Mouse (Mus musculus): ENCODE data around the gene Zfp973. TPM values are rescaled to one million over a fixed set of nuclear protein-coding genes. Genes with fewer than 3 reads are reported as not detected.
"Not testable (repeated sequence)": the region's sequence is repeated elsewhere in the genome, so short reads cannot be mapped to it uniquely, and the experiment has no call there.

Zfp973 gene
- total RNA-seq (2021), result 10 to 100 TPM; 10.4 to 10.9 TPM
- long read RNA-seq, experiment 1, partial matches to known transcripts, result 0 of 3 reads
- long read RNA-seq, experiment 1, other reads (novel, unspliced or antisense), result 3 of 3 reads
- long read RNA-seq, experiment 2, partial matches to known transcripts, result 0 of 7 reads
- long read RNA-seq, experiment 2, other reads (novel, unspliced or antisense), result 4 of 7 reads

DNA sequence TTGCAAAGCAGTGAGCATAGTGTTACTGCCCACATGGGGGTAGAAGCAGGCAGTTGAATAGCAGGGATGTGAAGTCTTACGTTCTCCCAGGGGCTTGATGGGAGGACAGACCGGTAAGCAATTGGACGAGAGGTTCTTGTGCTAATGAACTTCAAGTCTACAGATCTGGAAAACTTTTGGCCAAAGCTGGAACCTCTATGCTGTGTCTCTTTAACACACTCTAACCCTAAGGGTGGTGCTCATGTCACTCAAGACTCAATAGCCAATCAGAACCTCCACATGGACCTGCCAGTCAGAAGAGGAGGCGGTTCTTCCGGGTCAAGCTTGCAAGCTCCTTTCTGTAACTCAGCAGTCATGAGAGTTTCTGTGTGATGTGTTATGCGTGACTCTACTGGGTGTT lies at the start of gene Zfp973:
TSS of gene Zfp973 (plus strand) at position 301 of the 400 bp plus-strand sequence.
- DNase-seq; intact Hi-C loops (cut with DNase I): not testable (repeated sequence)

DNA sequence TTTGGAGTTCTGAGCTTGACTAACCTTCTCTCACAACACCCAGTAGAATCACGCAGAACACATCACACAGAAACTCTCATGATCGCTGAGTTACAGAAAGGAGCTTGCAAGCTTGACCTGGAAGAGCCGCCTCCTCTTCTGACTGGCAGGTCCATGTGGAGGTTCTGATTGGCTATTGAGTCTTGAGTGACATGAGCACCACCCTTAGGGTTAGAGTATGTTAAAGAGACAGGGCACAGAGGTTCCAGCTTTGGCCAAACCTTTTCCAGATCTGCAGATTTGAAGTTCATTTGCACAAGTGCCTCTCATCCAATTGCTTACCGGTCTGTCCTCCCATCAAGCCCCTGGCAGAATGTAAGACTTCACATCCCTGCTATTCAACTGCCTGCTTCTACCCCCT lies 34.1 kb upstream of the Zfp973 start, which contains the start of gene Gm14308:
TSS of gene Gm14308 (minus strand) at position 101 of the 400 bp plus-strand sequence.
- DNase-seq; intact Hi-C loops (cut with DNase I): not testable (repeated sequence)

DNA sequence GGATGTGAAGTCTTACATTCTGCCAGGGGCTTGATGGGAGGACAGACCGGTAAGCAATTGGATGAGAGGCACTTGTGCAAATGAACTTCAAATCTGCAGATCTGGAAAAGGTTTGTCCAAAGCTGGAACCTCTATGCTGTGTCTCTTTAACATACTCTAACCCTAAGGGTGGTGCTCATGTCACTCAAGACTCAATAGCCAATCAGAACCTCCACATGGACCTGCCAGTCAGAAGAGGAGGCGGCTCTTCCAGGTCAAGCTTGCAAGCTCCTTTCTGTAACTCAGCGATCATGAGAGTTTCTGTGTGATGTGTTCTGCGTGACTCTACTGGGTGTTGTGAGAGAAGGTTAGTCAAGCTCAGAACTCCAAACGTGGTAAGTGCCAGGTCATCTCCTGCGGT lies 37.7 kb downstream of the Zfp973 start, which contains the start of gene Gm14305:
TSS of gene Gm14305 (plus strand) at position 278 of the 400 bp plus-strand sequence.
- intact Hi-C loops (cut with DNase I); DNase-seq: not testable (repeated sequence)

Other genes starting within 250 kb of the Zfp973 start
- 1 to 10 TPM; 6.8 to 8.8 TPM for gene Gm14435, start 246.9 kb upstream of the Zfp973 start, total RNA-seq (2021)
- not detected for gene Gm14434, start 183.7 kb upstream of the Zfp973 start, total RNA-seq (2021)
- gene Zfp967, start 149.5 kb upstream of the Zfp973 start, total RNA-seq (2021), result not detected
- 1 to 10 TPM in 1 of 2 experiments, not detected in 1; 1.0 TPM for gene Gm14308, start 34.2 kb upstream of the Zfp973 start, total RNA-seq (2021)
- 1 to 10 TPM; 5.0 to 6.1 TPM for gene Gm14305, start 37.8 kb downstream of the Zfp973 start, total RNA-seq (2021)
- gene Gm14295, start 128.1 kb downstream of the Zfp973 start, total RNA-seq (2021), result 1 to 10 TPM; 4.5 to 9.4 TPM
- not detected for gene Gm14408, start 160.6 kb downstream of the Zfp973 start, total RNA-seq (2021)